Mouse (Mus musculus) CD4-positive helper T cell, adult 2 months (primary cell): ENCODE measurements at regions not wholly inside any gene's neighbourhood (a gene's known extent, or its start where the extent isn't known, plus 50 kb on each side); places are given as distances from the start of the nearest gene placed in this dataset.

Experiments
- DNase-seq: peaks from one replicate; pipeline ENCODE4 v3.0.0-alpha.2; 2012; ENCODE audit warnings: low read depth, missing footprints, low spot score

DNA sequence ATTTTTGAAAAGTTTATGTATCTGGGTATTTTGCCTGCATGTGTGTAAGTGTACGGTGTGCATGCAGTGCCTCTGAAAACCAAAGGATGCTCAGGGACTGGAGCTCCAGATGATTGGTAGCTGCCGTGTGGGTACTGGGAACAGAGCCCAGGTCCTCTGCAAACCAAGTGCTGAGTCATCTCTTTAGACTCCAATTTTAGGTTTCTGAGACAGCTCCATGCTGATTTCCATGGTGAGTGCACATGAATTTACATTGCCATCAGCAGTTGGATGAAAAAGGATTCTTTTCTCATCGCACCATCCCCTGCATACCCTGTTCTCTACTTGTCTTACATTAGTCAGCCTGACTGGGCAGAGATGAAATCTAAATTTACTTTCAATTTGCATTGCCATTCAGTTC, 122.1 kb upstream of the Otogl start:
- no peak for DNase-seq

DNA sequence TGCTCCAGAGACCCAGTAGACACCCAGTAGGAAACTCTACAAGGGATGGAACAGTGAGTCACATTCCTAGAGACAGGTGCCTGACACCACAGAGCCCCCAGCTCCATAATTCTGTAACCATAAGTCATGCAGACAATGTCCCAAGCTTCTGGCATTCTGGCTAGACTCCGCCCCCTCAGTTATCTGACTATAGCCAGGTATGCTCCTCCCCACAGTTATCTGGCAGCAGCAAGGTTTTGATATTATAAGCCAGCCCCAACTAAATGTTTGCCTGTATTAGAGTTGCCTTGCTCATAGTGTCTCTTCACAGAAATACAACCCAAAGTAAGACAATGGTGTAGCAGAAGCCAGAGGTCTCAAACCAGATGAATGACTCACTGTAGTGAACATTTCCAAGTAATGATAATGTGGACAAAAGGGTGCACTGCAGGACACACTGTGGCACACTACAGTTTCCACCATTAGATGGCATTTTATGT, 121.4 kb upstream of the Otogl start:
- DNase-seq = no peak

DNA sequence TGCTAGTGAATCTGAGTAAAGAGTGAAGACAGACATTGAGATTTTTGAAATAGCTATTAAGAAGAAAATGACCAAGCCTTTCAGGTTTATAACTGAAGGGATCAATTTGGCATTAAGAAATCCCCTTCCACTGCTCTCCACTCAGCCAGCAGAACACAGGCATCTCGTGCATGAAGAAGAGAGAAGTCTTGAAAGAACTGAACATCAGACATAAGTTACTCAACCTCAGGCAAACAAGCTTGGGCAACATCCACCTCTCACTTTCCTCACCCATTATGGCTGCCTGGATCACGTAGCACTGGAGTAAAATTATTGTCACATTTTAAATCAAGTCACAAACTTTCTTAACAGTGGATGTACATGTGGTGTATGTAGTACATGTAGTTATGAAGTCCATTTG, 115.6 kb upstream of the Otogl start:
- no peak for DNase-seq

DNA sequence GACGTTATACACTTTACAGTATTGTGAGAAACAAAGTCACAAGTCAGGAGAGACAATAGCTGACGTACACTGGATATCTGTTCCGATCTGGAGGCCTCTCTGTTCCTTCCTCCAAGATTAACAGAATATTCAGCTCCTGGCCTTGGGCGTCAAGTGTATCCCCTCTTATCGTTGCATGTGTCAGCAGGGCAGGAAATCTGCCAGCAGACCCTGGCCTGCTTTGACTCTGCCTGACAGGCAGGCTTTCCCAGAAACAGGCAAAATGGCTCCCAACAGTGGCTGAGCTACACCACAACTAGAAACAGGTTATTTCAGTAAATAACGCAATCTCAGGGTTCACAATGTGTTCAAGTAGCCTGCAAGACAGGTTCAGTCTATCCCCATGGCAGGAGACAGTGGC, 112.3 kb upstream of the Otogl start:
- no peak for DNase-seq

DNA sequence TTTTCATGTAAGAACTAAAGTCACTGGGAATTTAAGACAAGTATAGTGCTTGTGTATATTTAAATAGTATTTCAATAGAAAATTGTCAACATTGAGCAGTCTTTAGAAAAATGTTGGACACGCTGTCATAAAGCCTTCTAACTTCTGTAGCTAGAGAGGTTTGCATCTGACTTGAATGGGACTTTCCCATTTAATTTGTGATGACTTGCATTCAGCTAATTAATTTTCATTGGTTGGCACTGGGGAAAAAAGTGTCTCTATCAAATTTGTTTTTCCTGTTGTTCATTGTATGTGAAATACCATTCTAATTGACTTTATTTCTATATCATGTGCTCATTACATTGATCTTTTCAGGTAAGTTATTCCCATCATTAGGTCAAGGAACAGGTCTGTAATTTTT, 104.6 kb upstream of the Otogl start:
- DNase-seq = no peak

DNA sequence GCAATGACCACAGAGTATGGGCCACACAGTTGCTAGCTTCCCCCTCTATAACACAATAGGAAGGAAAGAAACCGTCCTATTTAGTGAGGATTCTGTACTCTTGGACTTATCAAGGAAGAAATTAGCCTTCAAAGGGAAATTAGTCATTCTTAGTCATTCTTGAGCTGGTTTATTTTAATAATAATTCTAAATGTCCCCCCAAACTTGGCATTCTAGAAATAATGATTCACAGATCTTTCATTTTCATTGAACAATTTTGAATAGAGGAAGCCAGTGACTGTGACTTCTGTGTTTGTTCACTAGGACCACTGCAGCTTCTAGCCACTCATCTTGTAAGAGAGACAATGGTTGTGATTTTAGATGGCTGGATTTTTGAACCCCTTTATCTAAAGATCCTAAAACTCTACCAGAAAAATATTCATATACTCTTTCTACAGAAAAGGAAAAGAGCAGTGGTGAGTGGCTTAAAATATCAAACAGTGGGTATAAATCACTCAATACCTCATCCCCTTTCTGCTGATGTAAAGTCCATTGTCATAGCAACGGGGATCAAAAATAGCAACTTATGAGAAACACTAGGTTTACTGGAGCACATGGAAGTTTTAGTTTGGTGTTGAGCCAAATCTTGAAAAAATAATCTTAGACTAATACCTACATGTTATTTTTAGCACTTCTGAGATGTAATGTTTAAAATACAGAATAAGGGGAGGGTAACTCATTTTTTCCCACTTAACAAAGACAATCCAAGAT, 83.1 kb upstream of the Otogl start:
- no peak for DNase-seq

DNA sequence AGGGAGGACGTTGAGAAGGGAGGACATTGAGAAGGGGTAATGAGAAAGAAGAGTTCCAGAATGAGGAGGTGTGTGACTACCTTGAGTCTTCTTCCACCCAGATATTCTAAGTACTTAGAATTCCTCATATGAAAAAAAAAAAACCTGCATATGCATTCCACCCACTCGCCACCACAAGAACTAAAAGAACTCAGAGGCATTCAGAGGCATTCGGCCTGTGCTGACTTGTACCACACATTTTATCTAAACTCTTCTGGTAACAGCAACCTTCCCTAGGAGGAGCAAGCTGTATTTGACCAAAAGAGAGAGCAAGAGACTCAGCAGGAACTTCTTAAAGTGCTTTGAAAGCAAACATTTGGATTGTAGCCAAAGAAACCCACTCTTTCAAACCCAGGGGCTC, 80.7 kb upstream of the Otogl start:
- no peak for DNase-seq

DNA sequence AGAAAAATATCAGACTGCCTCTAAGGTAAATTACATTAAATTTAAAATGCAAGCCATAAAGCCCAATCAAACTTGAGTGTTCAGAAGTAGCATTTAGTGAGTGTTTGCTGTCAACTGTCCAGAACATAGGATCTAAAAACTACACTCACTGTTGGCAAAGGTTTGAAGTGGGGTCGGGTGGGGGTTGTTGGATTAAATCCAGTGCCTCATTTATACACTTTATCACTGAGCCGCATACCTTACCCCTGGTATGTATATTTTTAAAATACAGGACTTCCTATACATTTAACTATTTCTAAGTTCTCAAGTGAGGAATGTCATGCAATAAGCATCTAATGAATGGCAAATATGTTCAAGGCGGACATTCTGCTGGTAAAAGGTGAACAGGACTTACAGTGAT, 78.6 kb upstream of the Otogl start:
- no peak for DNase-seq

DNA sequence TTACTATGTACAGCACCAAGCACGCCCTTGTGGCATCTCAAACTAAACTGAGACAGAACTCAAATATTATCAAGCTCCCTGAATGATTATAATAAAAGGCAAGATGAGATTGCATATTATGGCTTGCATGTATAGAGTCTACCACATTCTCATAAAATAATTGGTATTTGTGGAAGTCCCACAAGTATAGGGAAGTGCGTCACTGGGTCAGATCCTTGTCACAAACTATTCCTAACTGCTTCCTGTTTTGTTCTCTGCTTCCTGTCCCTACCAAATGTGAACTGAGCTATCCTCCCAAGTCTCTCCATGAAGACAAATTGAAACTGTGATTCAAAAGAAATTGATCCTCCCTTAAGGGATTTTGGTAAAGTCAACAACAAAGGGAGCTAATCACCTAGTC, 78.0 kb upstream of the Otogl start:
- DNase-seq = no peak

DNA sequence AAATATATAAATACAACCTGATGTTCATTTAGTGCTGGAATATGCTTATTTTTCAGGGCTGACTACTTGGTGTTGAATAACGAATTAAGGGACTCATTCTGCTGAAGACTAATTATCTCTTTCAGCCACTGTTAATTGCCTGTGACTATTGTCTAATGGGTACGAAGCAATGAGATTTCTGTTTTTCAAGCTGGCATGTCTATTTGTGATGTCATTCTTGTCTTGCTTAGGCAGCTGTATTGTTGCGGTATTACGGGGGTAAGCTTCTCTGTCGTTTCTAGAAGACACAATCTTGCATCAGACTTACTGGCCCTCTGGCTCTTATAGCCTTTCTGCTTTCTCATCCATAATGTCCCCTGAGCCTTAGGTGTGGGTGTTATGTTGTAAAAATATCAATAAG, 70.7 kb upstream of the Otogl start:
- no peak for DNase-seq

DNA sequence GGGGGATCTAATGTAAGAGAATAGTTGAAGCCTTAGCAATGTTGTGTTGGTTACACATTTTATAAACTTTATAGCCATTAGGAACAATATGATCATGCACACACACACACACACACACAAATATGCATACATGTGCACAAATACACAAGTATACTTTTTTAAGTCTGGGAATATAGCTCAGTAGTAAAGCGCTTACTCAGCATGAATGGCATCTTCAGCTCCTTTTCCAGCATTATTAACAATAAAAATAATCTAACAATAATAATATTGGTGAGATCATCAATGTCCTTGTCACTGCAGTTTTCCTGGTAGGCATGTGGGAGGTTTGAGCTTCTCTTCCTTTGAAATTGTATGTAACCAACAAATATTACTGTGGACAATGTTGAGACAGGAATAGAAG, 70.1 kb upstream of the Otogl start:
- DNase-seq = no peak

DNA sequence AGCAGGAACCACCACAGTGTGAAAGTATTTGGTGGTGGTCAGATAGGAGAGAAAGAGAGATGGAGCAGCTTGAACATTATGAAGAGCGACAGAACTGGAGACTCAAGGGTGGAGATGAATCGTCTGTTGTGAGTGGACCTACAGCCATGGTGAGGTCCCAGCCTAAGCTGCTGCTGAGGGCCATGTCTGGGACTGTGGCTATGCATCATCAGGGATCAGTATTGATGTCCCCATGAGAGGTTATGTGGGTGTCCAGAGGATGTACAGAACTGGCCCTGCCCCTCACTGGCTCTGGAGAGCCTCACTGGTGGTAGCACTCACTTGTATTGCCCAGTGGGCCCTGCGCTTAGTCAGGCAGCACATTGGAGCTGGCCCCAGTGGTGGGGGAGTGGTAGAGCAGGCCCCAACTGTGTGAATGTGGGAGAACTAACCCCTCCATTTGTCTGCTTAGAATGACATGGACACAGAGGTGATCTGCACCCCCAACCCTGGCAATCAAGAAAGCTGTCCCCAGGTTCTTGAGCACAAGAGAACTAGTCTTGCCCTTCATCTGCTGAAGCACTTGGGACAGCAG, 64.5 kb upstream of the Otogl start:
- DNase-seq = no peak

DNA sequence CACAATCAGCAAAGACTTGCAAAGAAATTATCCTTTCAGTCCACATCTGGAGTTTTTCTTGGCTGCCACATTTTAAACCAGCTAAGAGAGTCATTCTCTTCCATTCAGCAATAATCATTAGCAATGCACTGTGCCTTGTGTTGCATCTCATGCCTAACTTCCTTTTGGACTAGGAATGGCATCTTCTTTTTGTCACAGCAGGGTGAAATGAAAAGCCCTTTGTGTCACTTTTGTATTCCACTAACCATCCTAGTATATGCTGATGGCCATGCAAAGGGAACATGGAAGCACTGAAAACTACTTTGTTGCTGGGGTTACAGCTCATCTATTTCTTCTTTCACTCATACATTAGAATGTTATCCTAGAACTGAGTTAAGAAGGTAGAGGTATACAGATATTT, 59.8 kb upstream of the Otogl start:
- DNase-seq = no peak

DNA sequence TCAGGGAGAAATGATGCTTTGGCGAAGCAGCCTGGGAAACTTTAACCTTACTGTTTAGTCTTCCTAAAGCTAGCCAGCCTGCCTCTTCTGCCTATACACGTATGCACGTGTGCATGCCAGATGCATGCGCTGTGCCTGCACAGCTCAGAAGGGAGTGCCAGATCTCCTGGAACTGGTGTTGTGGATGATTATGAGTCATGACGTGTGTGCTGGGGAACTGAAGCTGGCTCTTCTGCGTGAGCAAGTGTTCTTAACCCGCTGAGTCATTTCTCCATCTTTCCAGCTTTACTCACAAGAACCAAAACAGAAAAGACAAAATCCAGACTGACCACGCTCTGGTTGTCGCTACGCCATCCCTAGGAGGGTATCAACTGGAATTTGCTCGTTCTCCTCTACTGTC, 55.1 kb upstream of the Otogl start:
- no peak for DNase-seq

DNA sequence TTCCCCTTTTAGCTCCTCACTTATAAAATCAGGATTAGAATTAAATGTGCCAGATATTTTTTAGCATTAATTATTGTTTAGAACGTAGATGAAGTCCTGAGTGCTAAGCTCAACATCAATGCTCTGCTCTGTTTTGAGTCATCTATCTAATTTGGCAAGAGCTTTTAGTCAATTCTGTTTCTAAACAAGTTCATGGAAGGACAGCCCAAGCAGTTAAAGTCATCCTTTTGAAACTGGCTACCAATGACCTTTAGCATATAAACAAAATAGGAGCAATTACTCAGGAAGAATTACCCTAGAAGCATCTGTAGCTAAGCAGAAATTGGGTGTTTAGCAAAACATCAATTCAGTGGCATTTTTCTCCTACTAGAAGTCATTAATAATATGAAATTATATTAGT, 52.1 kb upstream of the Otogl start:
- DNase-seq = no peak

DNA sequence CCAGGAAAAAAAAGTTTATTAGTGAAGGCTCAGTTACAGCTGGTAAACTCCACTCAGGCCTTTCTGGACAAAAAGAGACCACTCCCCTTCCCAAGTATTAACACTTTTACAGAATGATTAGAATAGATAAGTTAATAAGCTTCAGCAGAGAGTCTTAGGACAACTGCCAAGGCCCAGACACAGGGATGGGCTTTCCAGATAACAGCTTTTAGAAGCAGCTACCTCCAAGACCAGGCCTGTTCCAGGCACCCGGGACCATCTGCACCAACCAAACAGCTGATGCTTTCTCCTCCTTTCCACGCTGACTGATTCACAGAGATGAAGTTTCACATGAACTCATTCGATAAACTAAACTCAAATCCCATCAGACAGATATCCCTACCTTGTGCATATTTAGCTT, 50.2 kb upstream of the Otogl start:
- DNase-seq = no peak
